Mouse (Mus musculus): ENCODE measurements around the gene Axl. TPM values are rescaled to one million over a fixed set of nuclear protein-coding genes. Genes with fewer than 3 reads are reported as not detected.

The Axl gene
- total RNA-seq (2021) = 10 to 100 TPM; 19.2 to 20.8 TPM

GRCm38 (mm10) chr7:25788220-25789128, at the start of gene Axl:
Gene Axl, minus strand, starts transcription at chr7:25788705.
- intact Hi-C loops (cut with DNase I) = no loop called here
- peak; percentile 70 for DNase-seq

GRCm38 (mm10) chr7:25835188-25835891, 46.8 kb upstream of the Axl start:
- DNase-seq = no peak
- intact Hi-C loops (cut with DNase I) = no loop called here

- no peak for DNase-seq
- intact Hi-C loops (cut with DNase I) = no loop called here
Observed at GRCm38 (mm10) chr7:25831557-25832530, 43.3 kb upstream of the Axl start.

GRCm38 (mm10) chr7:25830251-25830650, 41.7 kb upstream of the Axl start:
- no peak for DNase-seq
- intact Hi-C loops (cut with DNase I) = no loop called here

GRCm38 (mm10) chr7:25827199-25827598, 38.7 kb upstream of the Axl start:
- intact Hi-C loops (cut with DNase I) = no loop called here
- DNase-seq = no peak

- intact Hi-C loops (cut with DNase I) = no loop called here
- DNase-seq = no peak
Observed at GRCm38 (mm10) chr7:25826029-25826428, 37.5 kb upstream of the Axl start.

- no peak for DNase-seq
- intact Hi-C loops (cut with DNase I) = no loop called here
Observed at GRCm38 (mm10) chr7:25825043-25825442, 36.5 kb upstream of the Axl start.

- no peak for DNase-seq
Observed at GRCm38 (mm10) chr7:25816241-25816919, 27.9 kb upstream of the Axl start, which contains the start of gene Cyp2s1. Gene Cyp2s1, minus strand, starts transcription at chr7:25816913.

GRCm38 (mm10) chr7:25815571-25815970, 27.1 kb upstream of the Axl start:
- intact Hi-C loops (cut with DNase I) = no loop called here
- DNase-seq = no peak

More at GRCm38 (mm10) chr7:25816241-25816919, 27.9 kb upstream of the Axl start, which contains the start of gene Cyp2s1:
- intact Hi-C loops (cut with DNase I) = no loop called here

- no peak for DNase-seq
- intact Hi-C loops (cut with DNase I) = no loop called here
Observed at GRCm38 (mm10) chr7:25814711-25815110, 26.2 kb upstream of the Axl start.

GRCm38 (mm10) chr7:25812195-25812594, 23.7 kb upstream of the Axl start:
- no peak for DNase-seq
- intact Hi-C loops (cut with DNase I) = no loop called here

GRCm38 (mm10) chr7:25811716-25812115, 23.2 kb upstream of the Axl start:
- intact Hi-C loops (cut with DNase I) = no loop called here
- DNase-seq = no peak

- intact Hi-C loops (cut with DNase I) = loop anchor here (2.0 kb wide), 1 partner anchor 49 kb away; no protein-coding TSS in a partner anchor
- peak; percentile 72 for DNase-seq
Observed at GRCm38 (mm10) chr7:25805631-25806343, 17.3 kb upstream of the Axl start.

GRCm38 (mm10) chr7:25804792-25805191, 16.3 kb upstream of the Axl start:
- intact Hi-C loops (cut with DNase I) = loop anchor here (2.0 kb wide), 1 partner anchor 48 kb away; no protein-coding TSS in a partner anchor
- DNase-seq = no peak

GRCm38 (mm10) chr7:25803460-25803859, 15.0 kb upstream of the Axl start:
- no peak for DNase-seq
- intact Hi-C loops (cut with DNase I) = no loop called here

- no peak for DNase-seq
- intact Hi-C loops (cut with DNase I) = no loop called here
Observed at GRCm38 (mm10) chr7:25802241-25803125, 14.0 kb upstream of the Axl start.

GRCm38 (mm10) chr7:25801031-25801430, 12.5 kb upstream of the Axl start:
- no peak for DNase-seq
- intact Hi-C loops (cut with DNase I) = no loop called here

GRCm38 (mm10) chr7:25799369-25799768, 10.9 kb upstream of the Axl start:
- DNase-seq = no peak
- intact Hi-C loops (cut with DNase I) = no loop called here

All from left cerebral cortex, postnatal 4 days (tissue).